Mouse (Mus musculus): ENCODE data around the gene Cpped1.

DNA sequence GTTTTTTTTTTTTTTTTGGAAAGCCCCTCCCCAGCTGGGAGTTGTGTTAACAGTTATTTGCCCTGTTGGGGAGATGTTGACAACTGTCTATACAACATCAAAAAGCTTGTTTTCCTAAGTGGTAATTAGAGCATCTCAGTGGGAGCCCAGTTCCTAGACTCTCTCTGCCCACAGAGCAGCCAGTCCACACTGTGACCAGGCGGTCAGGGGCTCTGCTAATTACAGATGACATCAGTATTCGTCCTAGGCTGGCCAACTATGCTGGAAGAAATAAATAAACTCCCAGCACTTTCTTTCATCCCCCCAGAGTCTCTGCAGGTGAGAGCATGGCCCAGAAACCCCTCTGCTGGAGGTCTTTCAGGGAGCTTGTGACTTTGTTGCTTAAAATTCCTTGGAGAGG is 115.9 kb downstream of the Cpped1 start:
- TF ChIP-seq POLR2A (IDR thresholded peaks at IDR 0.05; ENCODE audit: low read depth, low read length) (no peak), CTCF (IDR thresholded peaks at IDR 0.05; ENCODE audit: extremely low read depth, insufficient read length, insufficient replicate concordance, low read depth, low read length) (no peak)

Measured in small intestine, adult 2 months (tissue).